Mouse (Mus musculus) monocyte, adult 5-6 weeks (primary cell): ENCODE measurements around the gene Adgrf5. TPM values are rescaled to one million over a fixed set of nuclear protein-coding genes. Genes with fewer than 3 reads are reported as not detected.

Experiments used
- ATAC-seq: fragments of 153-309, 156-312 bp; replicated peaks from 2 replicates; pipeline ENCODE4 v1.8.0; 2017; ENCODE audit warnings: mild to moderate bottlenecking; ENCODE audit not compliant: low TSS enrichment, insufficient number of reproducible peaks, severe bottlenecking, poor library complexity, low FRiP score
- total RNA-seq: library from RNA; stranded (forward); fragments of 200-1000, 200-491, 200-594 nt; gene quantifications from 3 replicates; pipeline ENCODE4 v1.2.3, GENCODE M21; 2017

Adgrf5 gene
- total RNA-seq, 1 experiment from 2014 or later: not detected

GRCm38 (mm10) chr17:43368171-43368576 lies 7.9 kb downstream of the Adgrf5 start:
- no peak for ATAC-seq

- ATAC-seq: no peak
These were observed 12.4 kb downstream of the Adgrf5 start for GRCm38 (mm10) chr17:43372604-43373003.

GRCm38 (mm10) chr17:43374020-43374419 lies 13.8 kb downstream of the Adgrf5 start:
- ATAC-seq: no peak

- no peak for ATAC-seq
These were observed 16.3 kb downstream of the Adgrf5 start for GRCm38 (mm10) chr17:43376527-43376926.

- no peak for ATAC-seq
These were observed 18.5 kb downstream of the Adgrf5 start for GRCm38 (mm10) chr17:43378703-43379102.

- no peak for ATAC-seq
These were observed 26.1 kb downstream of the Adgrf5 start for GRCm38 (mm10) chr17:43386331-43386730.

- ATAC-seq: no peak
These were observed 26.9 kb downstream of the Adgrf5 start for GRCm38 (mm10) chr17:43387171-43387570.

GRCm38 (mm10) chr17:43389256-43389655 lies 29.0 kb downstream of the Adgrf5 start:
- ATAC-seq: no peak

- ATAC-seq: no peak
These were observed 31.9 kb downstream of the Adgrf5 start for GRCm38 (mm10) chr17:43392191-43392590.

- no peak for ATAC-seq
These were observed 33.4 kb downstream of the Adgrf5 start for GRCm38 (mm10) chr17:43393669-43394068.

- ATAC-seq: no peak
These were observed 35.4 kb downstream of the Adgrf5 start for GRCm38 (mm10) chr17:43395400-43396258.

GRCm38 (mm10) chr17:43398612-43399011 lies 38.4 kb downstream of the Adgrf5 start:
- ATAC-seq: no peak

- no peak for ATAC-seq
These were observed 38.9 kb downstream of the Adgrf5 start for GRCm38 (mm10) chr17:43399151-43399550.

GRCm38 (mm10) chr17:43400483-43400882 lies 40.2 kb downstream of the Adgrf5 start:
- no peak for ATAC-seq

GRCm38 (mm10) chr17:43403851-43404250 lies 43.6 kb downstream of the Adgrf5 start:
- no peak for ATAC-seq

GRCm38 (mm10) chr17:43404408-43404807 lies 44.2 kb downstream of the Adgrf5 start:
- ATAC-seq: no peak

- no peak for ATAC-seq
These were observed 46.1 kb downstream of the Adgrf5 start for GRCm38 (mm10) chr17:43406321-43406720.

- no peak for ATAC-seq
These were observed 47.3 kb downstream of the Adgrf5 start for GRCm38 (mm10) chr17:43407548-43407947.

GRCm38 (mm10) chr17:43413182-43413581 lies 52.9 kb downstream of the Adgrf5 start:
- no peak for ATAC-seq

- no peak for ATAC-seq
These were observed 59.0 kb downstream of the Adgrf5 start for GRCm38 (mm10) chr17:43419204-43419603.
